Mouse (Mus musculus): ENCODE measurements around the gene Trim52.
"Not testable (repeated sequence)": the region's sequence is repeated elsewhere in the genome, so short reads cannot be mapped to it uniquely, and the experiment has no call there.

The Trim52 gene

GRCm38 (mm10) chr14:106105980-106106379 is at the start of gene Trim52:
Gene Trim52, plus strand, starts transcription at chr14:106106198.
- no peak for DNase-seq (ENCODE audit: low spot score)

GRCm38 (mm10) chr14:106072608-106073007 is 33.4 kb upstream of the Trim52 start:
- DNase-seq (ENCODE audit: low spot score): no peak

GRCm38 (mm10) chr14:106075181-106076064 is 30.6 kb upstream of the Trim52 start:
- no peak for DNase-seq (ENCODE audit: low spot score)

GRCm38 (mm10) chr14:106088480-106089037 is 17.4 kb upstream of the Trim52 start:
- no peak for DNase-seq (ENCODE audit: low spot score)

GRCm38 (mm10) chr14:106096816-106097215 is 9.2 kb upstream of the Trim52 start:
- DNase-seq (ENCODE audit: low spot score): peak; percentile 31

GRCm38 (mm10) chr14:106100858-106101257 is 5.1 kb upstream of the Trim52 start:
- DNase-seq (ENCODE audit: low spot score): no peak

- no peak for DNase-seq (ENCODE audit: low spot score)
These were observed 427 bp downstream of the Trim52 start for GRCm38 (mm10) chr14:106106425-106106824.

- no peak for DNase-seq (ENCODE audit: low spot score)
These were observed 13.4 kb downstream of the Trim52 start for GRCm38 (mm10) chr14:106119371-106119770.

- DNase-seq (ENCODE audit: low spot score): no peak
These were observed 30.3 kb downstream of the Trim52 start for GRCm38 (mm10) chr14:106136272-106136671.

- no peak for DNase-seq (ENCODE audit: low spot score)
These were observed 45.2 kb downstream of the Trim52 start for GRCm38 (mm10) chr14:106151188-106151587.

- no peak for DNase-seq (ENCODE audit: low spot score)
These were observed 49.0 kb downstream of the Trim52 start for GRCm38 (mm10) chr14:106154879-106155576.

- DNase-seq (ENCODE audit: low spot score): no peak
These were observed 50.5 kb downstream of the Trim52 start for GRCm38 (mm10) chr14:106156533-106156932.

- no peak for DNase-seq (ENCODE audit: low spot score)
These were observed 56.3 kb downstream of the Trim52 start for GRCm38 (mm10) chr14:106162331-106162730.

- DNase-seq (ENCODE audit: low spot score): no peak
These were observed 57.2 kb downstream of the Trim52 start for GRCm38 (mm10) chr14:106163196-106163595.

GRCm38 (mm10) chr14:106163933-106164332 is 57.9 kb downstream of the Trim52 start:
- DNase-seq (ENCODE audit: low spot score): not testable (repeated sequence)

- peak; percentile 8 for DNase-seq (ENCODE audit: low spot score)
These were observed 70.9 kb downstream of the Trim52 start for GRCm38 (mm10) chr14:106176879-106177278.

GRCm38 (mm10) chr14:106178245-106178644 is 72.2 kb downstream of the Trim52 start:
- DNase-seq (ENCODE audit: low spot score): no peak

- no peak for DNase-seq (ENCODE audit: low spot score)
These were observed 73.2 kb downstream of the Trim52 start for GRCm38 (mm10) chr14:106179102-106179727.

- DNase-seq (ENCODE audit: low spot score): no peak
These were observed 73.7 kb downstream of the Trim52 start for GRCm38 (mm10) chr14:106179728-106180125.

- no peak for DNase-seq (ENCODE audit: low spot score)
These were observed 74.6 kb downstream of the Trim52 start for GRCm38 (mm10) chr14:106180616-106181015.

- DNase-seq (ENCODE audit: low spot score): no peak
These were observed 78.0 kb downstream of the Trim52 start for GRCm38 (mm10) chr14:106183985-106184384.

Data from layer of hippocampus, adult 11-12 months (tissue).